Mouse (Mus musculus): ENCODE results near the gene Tk1.
"Not testable (repeated sequence)": the region's sequence is repeated elsewhere in the genome, so short reads cannot be mapped to it uniquely, and the experiment has no call there.

Tk1 gene

DNA sequence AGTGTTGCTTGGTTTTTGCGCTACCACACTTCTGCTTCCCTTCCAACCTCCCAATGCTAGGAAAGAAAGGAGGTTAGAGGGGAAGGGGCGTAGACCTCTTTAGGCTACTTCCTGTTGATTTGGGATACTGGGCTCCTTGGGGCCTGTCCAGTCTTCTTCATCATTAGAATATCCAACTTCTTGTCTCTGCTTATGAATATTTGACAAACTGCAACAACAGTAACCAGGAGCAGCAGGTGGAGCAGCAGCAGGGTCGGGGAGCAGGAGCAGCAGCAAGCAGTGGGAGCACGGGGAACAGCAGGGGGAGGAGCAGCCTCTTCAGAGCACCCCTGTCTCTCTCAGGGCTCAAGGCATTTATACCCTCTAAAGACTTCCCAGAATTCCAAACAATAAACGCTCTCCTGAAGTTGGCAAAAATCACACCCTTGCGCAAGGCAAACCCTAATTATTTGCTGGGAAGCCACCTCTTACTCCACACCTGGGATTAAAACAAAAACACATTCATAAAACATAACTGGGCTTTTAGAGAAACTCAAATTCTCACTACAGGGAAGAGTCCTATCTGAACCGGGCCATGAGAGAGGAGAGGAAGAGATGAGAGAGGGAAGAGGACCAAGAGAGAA is 21.8 kb upstream of the Tk1 start:
- DNase-seq (ENCODE audit: low spot score in 2 of 2): no peak

DNA sequence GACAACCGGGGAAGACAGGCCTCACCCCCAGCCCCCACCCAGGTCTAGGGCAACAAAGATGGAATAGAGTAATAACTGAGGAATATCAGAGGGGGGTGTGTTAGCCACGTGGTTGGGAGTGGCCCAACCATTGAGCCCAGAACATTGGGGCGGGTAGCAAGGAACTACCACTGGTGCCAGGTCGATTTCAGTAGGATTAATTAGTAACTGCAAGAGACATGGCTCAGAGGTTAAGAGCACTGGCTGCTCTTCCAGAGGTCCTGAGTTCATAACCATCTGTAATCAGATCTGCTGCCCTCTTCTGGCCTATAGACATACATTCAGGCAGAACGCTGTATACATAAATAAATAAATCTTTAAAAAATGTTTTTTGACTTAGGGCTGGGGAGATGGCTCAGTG is 20.7 kb upstream of the Tk1 start:
- no peak for DNase-seq (ENCODE audit: low spot score in 2 of 2)

DNA sequence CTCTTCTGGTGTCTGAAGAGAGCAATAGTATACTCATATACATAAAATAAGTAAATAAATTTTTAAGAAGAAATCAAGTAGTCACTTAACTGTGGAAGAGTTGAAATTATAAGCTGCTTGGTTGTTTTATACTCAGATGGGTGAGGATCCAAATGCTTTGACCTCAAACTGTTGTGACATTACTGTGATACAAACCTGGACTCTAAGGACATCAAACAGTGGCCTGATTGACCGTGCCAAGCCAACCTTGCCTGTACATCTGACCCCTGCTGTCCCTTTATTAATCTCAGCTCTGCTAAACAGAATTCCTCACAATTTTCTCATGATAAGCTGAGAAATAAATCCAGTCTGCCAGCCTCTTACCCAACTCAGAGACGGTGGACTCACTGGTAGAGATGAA is 19.8 kb upstream of the Tk1 start:
- DNase-seq (ENCODE audit: low spot score in 2 of 2): no peak

DNA sequence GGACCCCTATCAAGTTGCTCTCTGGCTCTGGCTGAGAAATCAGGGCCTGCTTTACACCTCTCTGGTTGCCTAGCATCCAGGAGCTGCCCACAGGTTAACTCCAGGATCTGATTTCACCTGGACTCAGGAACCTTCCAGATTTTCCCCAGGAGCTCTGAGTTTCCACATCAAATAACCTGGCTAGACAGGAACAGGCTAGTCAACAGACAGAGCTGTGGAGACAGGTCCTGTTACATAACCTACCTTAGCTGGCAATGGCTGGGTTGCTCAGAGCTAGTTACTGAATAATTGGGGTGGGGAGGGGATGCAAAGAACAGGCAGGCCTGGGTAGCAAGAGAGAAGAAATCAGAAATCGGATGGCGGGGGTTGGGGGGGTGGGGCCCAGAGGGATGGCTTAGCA is 19.1 kb upstream of the Tk1 start:
- no peak for DNase-seq (ENCODE audit: low spot score in 2 of 2)

DNA sequence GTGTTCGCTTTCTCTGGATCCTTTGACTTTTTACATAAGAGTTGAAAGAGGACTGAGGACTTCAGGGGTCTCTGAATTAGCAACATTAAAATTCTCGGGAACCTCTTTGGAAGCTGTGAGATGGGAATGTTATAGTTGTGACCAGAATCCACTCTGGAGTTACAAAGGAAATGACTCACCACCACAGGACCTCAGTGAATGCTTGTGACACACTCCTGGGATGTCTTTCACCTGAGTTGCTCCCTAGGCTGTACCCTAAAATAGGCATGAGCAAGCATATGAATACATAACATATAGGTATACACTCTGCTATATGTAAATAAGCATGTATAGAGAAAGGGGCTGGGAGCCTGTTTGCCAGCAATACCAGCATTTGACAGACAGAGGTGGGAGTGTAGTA is 17.5 kb upstream of the Tk1 start:
- DNase-seq (ENCODE audit: low spot score in 2 of 2): no peak

DNA sequence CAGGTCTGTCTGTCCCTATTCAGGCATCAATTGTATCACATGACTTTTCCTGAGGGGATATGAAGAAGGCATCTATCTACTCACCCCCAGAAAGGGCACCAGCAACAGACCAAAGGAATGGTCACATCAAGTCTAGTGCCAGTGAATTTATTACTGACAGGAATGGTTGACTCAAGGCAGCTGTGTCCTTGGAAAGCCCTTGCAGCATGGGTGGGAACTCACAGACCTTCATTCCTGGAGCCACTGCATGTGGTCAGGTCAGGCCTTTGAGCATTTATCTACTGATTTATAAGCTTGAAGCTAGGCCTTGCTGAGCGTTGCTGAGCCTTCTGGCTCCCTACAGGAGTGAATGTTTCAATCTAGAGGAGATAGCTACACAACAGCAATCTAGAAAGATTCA is 15.0 kb upstream of the Tk1 start:
- DNase-seq (ENCODE audit: low spot score in 2 of 2): no peak

DNA sequence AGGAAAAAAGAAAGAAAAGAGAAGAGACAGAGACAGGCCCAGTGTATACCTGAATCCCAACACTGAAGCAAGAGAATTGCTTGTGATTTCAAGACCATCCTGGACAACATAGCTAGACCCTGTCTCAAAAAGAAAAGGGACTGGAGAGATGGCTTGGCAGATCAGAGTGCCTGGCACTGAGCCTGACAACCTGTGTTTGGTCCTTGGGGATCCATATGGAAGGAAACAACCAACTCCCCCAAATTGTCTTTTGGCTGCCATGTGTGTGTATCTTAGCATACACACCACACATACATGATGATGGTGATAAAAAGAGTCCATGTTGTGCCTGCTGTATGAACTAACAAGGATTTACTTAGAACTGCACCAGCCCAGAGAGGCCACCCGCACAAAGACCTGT is 13.1 kb upstream of the Tk1 start:
- DNase-seq (ENCODE audit: low spot score in 2 of 2): no peak

DNA sequence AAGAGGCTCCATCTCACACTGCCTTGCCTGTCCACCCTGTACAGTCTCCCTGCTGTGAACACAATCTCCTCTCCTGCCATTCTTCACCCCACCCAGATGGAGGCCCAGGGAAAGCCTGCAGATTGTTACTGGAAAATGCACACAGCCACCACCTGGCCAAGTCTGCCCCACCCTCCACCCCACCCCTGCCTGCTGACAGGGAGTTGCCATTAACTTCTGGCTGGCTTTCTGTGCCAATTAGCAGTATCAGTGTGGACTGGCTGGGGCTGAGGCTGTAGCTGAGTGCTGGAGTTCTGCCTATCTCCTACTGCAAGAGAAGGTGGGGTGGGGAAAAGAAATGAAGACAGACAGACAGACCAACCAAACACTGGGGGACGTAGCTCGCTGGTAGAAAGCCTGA is 12.7 kb upstream of the Tk1 start:
- DNase-seq (ENCODE audit: low spot score in 2 of 2): no peak

DNA sequence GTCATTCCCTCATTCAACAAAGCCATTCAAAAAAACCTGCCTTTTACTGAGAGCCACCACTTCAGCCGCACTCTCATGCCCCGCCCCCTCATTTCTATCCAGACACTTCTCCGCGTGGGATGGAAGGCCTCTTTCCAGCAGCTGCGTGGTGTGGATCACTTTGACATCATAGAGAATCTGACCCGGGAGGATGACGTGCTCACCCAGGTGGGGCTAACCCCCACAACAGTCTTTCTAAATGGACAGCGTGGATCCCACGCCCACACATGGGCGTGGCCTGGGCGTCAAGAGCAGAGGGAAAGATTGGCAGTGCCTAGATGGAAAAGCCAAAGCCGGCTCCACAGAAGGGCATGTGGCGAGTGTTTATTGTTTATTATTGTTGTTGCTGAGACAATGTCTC is 10.4 kb upstream of the Tk1 start:
- DNase-seq (ENCODE audit: low spot score in 2 of 2): peak in 1 of 2 experiments; percentile 37

DNA sequence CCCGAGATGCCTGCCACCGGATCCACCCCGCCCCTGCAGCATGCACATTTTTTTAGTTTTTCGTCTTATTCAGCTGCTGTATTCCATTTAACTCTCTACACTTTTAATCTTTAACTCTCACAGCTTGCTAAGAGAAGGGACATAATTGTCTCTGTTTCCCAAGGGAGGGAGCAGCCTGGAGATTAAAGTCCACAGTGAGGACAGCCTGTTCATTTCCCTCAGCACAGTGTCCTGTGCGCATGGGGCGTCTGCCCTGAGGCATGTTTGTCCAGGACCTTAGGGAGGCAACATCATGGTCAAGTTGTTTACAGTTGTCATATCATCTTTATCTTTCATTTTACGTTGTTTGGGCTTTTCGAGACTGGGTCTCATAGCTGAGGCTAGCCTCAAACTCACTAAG is 8.2 kb upstream of the Tk1 start:
- no peak for DNase-seq (ENCODE audit: low spot score in 2 of 2)

DNA sequence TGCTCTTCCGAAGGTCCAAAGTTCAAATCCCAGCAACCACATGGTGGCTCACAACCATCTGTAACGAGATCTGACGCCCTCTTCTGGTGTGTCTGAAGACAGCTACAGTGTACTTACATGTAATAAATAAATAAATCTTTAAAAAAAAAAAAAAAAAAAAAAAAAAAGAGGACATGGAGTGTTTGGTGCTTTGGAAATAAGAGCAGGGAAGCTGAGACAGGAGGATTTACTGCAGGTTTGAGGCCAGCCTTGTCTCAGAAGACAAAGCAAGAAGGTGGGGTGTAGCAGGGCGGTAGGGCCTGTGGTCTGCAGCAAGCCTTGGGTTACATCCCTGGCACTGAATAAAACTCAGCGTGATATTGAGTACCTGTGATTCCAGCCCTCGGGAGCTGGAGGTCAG is 7.6 kb upstream of the Tk1 start:
- DNase-seq (ENCODE audit: low spot score in 2 of 2): not testable (repeated sequence)

DNA sequence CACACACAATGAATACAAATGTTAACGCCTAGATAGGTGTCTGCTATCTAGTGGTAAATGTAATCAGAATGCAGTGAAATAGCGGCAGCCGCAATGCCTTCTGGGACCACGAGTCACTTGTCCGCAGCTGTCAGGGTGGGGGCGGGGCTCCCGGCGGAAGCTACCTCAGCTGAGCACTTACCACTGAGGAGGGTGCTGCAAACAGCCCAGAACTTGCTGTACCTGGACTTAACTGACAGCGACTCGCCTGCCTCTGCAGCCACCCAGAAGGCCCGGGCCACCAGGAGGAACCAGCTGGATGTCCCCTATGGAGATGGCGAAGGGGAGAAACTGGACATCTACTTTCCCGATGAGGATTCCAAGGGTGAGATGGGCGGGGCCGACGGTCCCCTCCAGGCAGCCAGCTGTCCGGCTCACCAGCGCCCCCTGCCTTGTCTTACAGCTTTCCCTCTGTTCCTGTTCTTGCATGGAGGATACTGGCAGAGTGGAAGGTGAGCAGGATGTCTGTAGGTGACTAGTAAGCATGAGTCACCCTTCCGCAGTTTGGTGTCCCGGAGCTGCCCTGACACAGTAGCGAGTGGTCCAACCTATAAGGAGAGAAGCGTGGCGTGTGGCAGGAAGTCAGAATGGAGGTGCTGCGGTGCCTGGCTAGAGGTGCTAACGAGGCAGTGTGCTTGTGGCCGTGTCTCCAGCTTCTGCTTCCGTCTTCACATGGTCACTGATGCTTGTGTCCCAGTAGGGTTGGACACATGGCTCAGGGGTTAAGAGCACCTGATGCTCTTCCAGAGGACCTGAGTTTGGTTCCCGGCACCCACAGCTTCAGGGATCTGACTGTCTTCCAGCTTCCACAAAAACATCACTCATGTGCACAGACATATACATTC is 6.4 kb upstream of the Tk1 start:
- DNase-seq (ENCODE audit: low spot score in 2 of 2): peak in 1 of 2 experiments; percentile 54

DNA sequence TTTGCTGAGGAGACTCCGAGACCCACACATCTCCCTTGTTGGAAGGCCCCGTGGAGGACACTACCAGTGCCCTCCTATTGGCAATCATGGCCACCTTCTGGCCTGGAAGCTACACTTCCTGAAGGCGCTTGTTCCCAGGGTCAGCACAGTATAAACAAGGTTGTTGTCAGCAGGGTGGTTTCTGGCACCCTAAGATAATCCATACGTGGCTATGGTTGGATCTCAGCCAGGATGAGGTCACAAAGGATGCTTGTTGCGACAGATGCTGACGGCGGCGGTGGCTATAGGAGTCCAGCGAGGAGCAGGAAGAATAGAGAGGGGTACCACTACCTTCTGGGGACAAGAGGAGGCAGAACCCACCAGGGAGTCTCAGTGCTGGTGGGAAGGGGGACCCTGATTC is 4.5 kb upstream of the Tk1 start:
- no peak for DNase-seq (ENCODE audit: low spot score in 2 of 2)

DNA sequence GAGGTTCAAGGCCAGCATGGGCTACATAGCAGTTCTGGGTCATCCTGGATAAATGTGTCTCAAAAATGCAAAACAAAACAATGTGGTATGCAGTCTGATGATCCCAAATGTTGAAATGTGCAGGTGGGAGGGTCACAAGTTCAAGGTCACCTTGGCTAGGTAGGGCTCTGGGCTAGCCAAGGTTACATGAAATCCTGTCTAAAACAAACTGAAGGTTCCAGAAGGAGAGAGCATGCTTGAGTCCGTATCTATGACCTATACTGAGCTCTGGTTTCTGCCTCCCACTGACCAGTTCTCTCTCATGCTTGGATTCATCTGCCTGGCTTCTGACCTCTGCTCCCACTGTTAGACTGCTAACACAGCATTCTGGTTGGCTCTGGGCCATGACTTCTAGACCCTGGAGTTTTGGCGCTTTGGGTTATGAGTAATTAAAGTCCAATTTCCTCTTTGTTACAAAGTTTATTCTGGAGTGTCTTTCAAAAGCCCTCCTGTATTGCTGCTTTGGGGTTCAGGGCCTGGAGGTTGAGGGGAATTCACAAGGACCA is 3.9 kb upstream of the Tk1 start:
- no peak for DNase-seq (ENCODE audit: low spot score in 2 of 2)

DNA sequence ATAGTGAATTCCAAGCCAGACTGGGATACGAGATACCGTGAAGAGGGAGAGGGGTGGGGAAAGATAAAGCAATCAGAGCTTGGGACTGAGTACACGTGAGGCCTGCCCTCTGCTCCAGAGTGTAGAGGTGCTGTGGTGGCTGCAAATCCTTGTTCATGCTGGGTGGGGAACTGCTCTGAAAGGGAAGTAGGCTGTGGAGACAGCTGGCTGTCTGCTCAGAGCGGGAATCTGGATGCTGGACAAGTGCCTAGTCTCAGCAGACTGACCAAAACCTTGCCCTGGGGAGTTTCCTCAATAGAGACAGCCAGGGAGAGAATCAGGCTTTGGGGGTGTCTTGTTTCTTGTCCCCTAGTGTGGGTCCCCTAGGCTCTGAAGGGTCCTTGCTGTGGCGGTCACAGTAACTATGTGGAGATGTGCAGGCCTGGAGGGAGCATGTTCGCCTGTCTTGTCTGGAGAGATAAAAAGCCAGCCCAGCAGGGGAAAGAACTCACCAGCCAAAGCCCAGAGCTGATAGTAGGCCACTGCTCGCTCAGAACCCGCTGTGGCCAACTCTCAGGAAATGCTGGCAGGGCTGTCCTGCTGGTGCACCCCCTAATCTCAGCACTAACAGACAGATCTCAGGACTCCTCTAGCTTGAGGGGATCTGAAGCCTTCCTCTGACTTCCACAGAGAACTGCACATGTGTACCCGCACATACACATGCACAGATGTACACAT is 3.2 kb upstream of the Tk1 start:
- no peak for DNase-seq (ENCODE audit: low spot score in 2 of 2)

DNA sequence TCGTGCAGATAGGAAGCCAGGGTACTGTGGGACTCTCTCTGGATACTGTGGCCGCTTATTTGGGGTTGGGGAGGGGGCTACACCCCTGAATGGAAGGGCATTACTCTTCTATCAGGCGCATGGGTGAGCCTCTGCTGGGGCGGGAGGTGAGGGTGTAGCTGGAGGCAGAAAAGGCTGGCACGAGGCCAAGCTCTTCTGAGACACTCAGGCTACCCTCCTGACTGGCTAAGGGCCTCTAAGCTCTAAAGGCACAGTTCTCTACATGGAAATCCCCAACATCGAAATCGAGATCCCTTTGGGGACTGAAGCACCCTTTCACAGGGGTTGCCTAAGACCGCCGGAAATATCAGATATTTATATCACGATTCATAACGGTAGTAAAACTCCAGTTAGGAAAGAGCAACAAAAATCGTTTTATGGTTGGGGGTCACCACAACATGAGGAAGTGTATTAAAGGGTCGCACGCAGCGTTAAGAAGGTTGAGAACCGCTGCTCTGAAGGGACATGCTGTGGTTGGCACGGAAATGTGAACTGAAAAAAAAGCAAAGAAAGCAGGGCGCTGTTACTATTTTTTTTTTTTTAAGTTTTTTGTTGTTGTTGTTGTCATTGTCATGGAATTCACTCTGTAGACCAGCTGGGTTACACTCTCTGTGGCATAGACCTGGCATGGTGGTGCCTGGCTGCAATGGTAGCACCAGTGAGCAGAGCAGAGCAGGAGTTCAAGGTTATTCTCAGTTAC is 2.4 kb upstream of the Tk1 start:
- DNase-seq (ENCODE audit: low spot score in 2 of 2): no peak

DNA sequence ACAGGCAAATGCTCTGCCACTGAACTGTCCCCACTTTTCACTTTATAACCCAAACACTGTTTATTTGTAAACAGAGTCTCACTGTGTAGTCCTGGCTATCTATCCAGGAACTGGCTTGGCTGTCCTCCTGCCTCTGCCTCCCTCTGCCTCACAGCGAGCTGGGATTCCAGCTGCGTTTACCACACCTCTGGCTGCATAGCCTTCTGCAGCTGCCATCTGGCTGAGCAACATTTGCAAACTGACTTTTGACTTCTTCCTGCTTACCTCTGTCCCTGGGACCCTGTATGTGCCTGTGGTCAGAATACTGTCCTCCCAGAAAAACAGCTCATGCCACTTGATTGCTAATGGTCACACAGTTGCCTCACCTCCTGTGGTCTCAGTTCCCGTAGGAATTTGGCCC is 1.5 kb upstream of the Tk1 start:
- no peak for DNase-seq (ENCODE audit: low spot score in 2 of 2)

DNA sequence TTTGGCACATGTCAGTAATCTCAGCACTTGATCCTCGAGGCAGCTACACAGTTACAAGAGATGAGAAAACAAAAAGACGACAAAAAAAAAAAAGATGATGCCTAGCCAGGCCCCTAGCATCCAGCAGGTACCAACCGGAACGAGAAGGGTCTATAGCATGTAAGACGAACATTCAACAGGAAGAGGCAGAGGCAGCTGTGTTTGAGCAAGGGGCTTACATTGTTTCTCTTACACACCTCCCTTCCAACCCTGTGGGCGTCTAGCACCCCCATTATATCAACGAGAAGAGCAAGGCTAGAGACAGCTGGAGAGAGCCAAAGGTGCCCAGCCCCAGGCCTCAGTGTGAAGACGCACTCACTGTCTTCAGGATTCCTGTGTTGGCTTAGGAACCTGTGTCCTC is 1.0 kb upstream of the Tk1 start:
- no peak for DNase-seq (ENCODE audit: low spot score in 2 of 2)

DNA sequence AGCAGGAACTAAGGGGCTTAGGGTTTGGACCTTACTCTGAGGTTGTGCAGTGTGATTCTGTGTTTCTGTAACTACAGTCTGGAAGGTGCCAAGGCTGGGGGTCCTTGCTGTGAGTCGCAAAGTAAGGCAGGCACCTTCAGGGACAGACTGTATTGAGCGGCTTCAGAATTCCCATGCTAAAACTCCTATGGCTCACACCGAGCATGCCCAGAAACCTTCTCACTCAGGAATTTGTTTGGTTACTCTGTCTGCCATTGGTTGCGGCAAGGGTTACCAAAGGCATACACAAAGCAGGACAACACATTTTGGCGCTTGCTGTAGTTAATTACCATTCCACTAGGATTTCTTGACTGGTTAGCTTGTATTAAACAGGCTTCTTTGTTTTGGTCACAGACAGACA is 272 bp upstream of the Tk1 start:
- DNase-seq (ENCODE audit: low spot score in 2 of 2): no peak

DNA sequence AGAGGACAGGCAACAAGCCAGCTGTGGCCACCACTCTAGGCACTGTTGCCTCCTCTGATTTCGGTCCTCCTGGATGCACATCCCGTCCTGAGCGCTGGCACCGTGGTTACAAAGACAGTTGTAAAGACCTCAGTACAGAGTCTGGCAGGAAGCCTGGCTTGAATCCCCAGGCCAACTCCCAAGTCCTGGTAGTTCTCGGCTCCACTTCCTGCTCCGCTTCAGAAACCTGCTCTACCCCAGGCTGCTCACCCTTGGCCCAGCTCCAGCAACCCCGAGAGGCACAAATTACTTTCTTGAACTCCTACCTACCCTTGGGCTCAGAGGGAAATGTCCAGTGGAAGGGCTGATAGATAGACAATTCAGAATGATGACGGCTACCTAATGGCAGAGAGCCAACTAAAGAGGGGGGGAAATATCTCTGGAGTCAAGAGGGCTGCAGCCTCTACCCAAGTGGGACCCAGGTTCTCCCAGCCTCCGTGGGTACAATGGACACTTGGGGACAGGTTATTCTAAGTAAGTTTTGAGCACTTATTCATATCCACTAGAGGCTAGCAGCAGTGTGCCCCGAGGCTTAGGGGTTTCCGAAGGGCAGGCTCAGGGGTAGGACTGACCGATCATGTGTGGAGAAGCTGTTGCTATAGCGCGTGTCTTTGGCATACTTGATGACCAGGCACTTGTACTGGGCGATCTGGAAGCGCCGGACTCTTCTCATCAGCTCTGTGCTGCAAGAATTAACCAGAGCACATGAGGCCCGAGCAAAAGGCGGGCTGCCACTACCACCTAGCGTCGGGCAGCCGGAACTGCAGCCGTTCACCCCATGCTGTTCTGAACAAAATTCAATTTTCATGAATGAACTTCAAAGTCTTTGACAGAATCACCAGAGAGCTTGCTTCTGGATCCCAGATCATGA is 1.6 kb downstream of the Tk1 start:
- DNase-seq (ENCODE audit: low spot score in 2 of 2): peak; percentile 62 to 81

DNA sequence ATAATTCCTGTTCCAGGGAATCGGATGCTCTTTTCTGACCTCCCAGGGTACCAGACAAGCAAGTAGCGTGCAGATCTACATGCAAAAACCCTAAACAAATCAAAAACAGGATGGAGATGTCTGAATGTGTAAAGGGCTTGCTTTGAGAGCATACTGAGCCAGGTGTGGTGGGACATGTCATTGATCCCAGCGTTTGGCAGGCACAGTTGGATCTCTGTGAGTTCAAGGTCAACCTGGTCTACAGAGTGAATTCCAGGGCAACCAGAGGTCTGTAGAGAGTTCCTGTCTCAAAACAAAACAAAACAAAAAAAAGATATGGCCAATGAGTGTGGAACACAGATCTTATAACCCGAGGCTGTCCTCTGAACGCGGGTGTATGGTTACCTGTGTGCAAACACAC is 2.5 kb downstream of the Tk1 start:
- no peak for DNase-seq (ENCODE audit: low spot score in 2 of 2)
